Mouse (Mus musculus) brain, embryonic 14.5 days (tissue): Measurements from ENCODE around the gene Armh2. TPM values are rescaled to one million over a fixed set of nuclear protein-coding genes. Genes with fewer than 3 reads are reported as not detected.

ENCODE experiments used
- DNase-seq: peaks from one replicate; pipeline ENCODE4 v3.0.0-alpha.2; 2011; ENCODE audit warnings: low read depth
- CTCF ChIP-seq: fragments of 200-500 bp; IDR thresholded peaks from 2 replicates; pipeline ENCODE4 v1.5.1; 2012; ENCODE audit warnings: inconsistent platforms, mild to moderate bottlenecking, moderate library complexity, borderline replicate concordance; ENCODE audit not compliant: insufficient read depth, insufficient read length; ENCODE audit errors: extremely low read depth
- POLR2A ChIP-seq: fragments of 200-500 bp; IDR thresholded peaks from 2 replicates; pipeline ENCODE4 v1.6.1; 2012; ENCODE audit warnings: mild to moderate bottlenecking, inconsistent platforms, borderline replicate concordance; ENCODE audit not compliant: poor library complexity, insufficient read depth, insufficient read length, severe bottlenecking; ENCODE audit errors: extremely low read depth
- polyA plus RNA-seq: library from polyadenylated mRNA; depleted of rRNA; stranded (reverse); fragments of >200 nt; gene quantifications from 2 replicates; pipeline ENCODE4 v1.2.3, GENCODE M21; 2012

Armh2 gene
- polyA plus RNA-seq, 1 experiment: 0.10 TPM

DNA sequence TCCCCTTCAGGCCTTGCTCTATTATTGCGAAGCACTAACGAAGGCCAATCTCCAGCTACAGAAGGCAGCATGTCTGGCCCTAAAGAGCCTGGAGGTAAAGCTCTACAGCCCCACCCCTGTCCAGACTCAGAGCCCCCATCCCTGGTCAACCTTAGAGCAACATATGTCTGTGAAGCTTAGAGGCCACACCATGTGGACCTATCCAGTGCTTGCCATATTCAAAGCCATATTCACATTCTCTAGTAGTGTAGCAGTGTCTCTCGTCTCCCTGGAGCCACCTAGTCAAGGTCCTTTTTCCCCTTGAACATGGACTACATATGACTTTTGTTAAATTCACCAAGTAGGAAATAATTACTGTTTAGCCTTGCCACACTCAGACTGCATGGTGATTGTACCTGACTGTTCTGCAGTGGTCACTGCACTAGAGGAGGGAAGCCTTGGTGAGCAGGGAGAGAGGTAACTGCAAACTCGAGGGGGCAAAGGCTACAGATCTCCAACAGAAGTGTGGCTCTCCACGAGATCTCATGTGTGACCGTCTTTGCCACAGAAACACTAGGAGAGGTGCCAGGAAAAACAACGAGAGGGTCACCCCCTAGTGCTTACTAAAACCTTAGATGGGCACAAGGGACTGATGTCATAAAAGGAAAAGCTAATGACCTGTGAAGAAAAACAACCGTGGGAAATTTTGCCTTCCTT lies 17.2 kb upstream of the Armh2 start:
- no peak for DNase-seq
- TF ChIP-seq CTCF (no peak), POLR2A (no peak)

DNA sequence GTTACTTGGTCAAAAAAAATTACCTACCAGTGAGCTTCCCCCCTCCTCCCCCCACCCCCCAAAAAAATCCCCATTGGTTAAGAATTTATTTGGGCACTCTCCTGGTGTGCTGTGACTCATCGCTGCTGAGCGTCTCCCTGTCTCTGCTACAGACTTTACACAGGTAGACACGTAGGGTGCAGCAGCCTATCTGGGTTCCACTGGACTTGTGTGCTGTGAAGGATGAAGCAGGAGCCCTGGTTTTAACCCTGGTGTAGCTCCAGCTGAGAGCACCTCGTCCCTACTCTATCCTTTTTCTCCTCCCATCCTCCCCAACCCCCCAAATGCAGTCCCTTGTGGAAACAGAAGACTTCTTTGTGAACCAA lies 16.7 kb upstream of the Armh2 start:
- no peak for TF ChIP-seq POLR2A
- no peak for TF ChIP-seq CTCF
- no peak for DNase-seq

DNA sequence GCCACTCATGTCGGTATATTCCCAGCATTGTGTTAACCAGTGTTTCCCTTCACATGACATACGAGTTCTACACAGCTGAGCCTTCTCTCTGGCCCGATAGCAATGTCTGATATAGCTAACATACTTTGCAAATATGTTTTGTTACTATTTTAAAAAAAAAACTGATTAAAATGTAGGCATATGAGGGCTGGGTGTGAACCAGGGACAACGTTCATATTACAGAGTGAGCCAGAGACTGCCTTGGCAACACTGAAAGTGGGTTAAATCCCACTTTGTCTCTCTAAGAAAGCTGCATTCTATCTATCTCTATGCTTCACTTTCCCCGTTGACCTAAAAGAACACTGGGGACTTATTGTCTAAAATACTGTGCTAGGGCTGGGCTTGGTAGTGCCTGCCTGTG lies 11.9 kb upstream of the Armh2 start:
- no peak for DNase-seq
- no peak for TF ChIP-seq POLR2A
- no peak for TF ChIP-seq CTCF

DNA sequence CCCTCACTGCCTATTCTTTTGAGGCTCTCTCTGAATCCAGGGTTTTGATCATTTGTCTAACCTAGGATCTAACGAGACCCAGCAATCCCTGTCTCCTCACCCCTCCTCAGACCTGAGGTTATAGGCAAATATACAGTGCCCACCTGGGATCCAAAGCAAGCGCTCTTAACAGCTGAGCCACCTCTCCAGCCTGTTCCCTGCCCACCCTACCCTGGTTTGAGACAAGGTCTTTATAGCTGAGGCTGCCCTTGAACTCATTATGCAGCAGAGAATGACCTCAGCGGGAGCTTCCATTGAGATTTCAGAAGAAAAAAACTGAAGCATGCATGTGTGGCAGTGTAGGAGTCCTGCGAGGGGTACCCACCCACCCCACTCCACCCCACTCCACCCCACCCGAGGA lies 6.5 kb upstream of the Armh2 start:
- TF ChIP-seq CTCF (no peak), POLR2A (no peak)
- DNase-seq: no peak

DNA sequence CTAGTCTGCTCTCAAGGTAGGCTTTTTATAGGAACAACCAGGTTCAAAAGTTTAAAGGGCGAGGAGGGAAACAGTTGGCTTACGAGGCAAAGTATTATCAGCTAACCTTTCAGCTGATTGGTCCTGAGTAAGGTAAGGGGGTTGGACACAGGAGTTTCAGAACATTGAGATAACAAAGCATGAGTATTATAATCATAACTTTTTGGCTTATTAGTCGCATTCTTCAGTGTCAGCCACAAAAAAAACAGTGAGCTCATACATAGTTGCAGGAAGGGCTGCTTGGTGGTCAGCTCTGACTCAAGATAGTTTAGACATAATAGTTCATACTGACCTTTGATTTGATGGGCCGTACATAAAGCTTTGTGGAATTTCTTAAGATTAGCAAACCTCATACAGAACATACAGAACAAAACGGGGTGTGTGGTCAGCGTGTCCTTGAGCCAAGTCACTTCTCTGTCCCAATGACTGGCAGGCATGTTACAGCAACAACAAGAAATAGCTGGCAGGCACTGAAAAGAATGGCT lies 5.4 kb upstream of the Armh2 start:
- TF ChIP-seq POLR2A: no peak
- no peak for TF ChIP-seq CTCF
- DNase-seq: no peak

DNA sequence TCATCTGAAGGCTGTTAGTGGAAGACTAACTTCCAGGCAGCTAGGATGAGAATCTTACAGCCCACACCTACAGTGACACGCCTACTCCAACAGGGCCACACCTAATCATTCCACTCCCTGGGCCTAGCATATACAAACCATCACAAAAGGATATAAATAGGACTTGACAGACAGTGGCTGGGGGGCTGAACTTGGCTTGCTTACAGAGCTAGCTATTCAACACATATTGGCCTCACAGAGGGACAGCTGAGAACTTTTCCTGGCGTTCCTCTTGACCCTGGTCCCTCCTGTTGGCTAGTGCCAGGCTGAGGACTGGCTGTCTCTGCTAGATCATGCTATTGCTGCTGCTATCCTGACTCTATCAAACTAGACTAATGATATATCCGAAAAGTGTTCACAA lies 6.8 kb downstream of the Armh2 start:
- no peak for DNase-seq
- no peak for TF ChIP-seq CTCF
- no peak for TF ChIP-seq POLR2A

DNA sequence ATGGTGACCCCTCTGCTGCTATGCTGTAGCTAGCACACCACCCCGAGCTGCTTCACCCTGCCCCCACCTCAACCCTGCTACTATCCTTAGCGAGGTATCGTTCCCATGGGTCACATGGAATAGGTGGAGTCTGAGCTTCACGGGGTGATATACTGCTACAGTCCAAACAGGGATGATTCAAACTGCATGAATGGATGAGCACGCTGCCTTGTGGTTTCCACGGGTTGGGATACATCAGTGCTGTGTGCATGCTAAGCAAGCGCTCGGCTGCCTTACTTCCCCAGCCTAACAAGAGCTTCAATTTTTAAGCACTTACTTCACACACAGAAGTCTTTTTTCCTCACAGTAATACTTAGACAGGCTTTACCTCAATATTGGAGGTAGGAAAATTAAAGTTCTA lies 9.8 kb downstream of the Armh2 start:
- DNase-seq: no peak
- TF ChIP-seq CTCF: no peak
- no peak for TF ChIP-seq POLR2A

DNA sequence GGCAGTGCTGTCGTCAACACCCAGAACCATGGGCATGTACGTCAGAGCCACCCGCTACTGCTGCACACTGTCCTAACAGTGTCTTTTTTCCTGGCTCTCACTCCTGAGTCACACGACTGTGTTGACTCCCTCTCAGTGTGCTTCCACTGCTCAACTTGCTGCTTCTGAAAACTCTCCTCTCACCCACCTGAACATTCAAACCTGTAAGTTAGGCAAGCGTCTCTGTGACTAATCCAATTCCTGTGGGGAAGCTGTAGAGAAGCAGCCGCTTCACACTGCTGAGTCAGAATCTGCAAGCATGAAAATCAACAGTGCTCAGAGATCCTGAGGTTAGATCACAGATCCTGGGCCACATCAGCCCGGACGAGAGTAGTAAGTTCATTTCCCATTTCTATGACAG lies 10.4 kb downstream of the Armh2 start:
- DNase-seq: no peak
- TF ChIP-seq POLR2A (no peak), CTCF (no peak)

DNA sequence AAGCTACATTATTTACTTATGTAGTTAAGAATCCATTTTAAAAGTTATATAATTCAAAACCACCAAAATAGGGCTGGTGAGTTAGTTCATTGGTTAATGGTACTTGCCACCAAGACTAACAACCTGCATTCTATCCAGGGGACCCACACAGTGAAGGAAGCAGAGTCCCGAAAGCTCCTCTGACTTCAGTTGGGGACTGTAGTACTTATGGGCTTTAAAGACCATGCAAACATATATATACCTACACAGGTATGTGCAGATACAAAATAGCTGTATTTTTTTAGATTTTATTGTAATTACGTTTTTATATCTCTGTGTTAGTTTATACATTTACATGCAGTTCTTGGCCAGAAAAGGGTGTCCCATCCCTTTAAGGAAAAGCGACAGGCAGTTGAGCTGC lies 15.7 kb downstream of the Armh2 start:
- TF ChIP-seq CTCF (no peak), POLR2A (no peak)
- DNase-seq: no peak

DNA sequence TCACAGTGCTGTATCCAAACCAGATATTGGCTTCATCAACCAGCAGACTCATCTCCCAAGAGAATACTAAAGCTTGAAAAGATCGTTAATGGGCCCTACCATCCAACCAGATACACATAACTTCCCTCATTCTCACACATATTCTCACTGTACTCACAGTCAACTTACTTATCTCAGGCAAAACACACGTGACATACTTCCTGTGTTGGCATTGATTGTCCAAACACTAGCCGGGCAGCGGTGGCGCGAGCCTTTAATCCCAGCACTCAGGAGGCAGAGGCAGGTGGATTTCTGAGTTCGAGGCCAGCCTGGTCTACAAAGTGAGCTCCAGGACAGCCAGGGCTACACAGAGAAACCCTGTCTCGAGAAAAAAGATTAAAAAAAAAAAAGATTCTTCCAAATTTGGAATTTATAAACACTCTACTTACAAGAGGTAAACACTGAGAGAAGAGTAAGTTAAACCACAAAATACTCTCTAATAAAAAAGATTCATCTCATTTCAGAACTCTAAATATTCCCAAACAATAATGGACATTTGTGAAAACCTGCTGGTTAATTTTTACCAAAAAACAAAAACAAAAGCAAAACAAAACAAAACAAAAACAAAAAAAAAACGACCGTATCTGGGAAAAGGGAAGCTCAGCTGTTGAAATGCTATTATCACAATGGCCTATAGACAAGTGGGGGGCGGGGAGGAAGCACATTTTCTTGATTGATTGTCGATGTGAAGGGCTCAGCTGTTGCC lies 17.0 kb downstream of the Armh2 start:
- TF ChIP-seq CTCF (no peak), POLR2A (no peak)
- DNase-seq: no peak

DNA sequence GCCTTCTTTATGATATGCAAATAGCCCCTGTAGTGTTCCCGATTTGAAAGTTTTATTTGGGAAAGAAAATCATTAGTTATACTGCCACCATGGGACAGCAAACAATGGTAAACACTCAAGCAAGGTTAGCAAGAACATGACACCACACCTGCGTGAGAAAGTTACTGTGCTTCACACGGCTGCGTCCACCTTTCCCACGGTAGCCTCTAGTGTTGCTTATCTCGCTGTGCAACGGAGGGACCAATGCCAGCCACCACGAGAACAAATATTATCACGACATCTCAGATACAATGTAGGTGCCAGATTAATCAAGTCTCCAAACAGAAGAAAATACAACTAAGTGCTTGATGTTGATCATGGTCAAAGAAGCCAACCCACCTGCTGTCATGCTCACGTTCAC lies 18.4 kb downstream of the Armh2 start:
- no peak for DNase-seq
- TF ChIP-seq POLR2A (no peak), CTCF (no peak)
